Mouse (Mus musculus): ENCODE measurements at regions not wholly inside any gene's neighbourhood (a gene's known extent, or its start where the extent isn't known, plus 50 kb on each side); places are given as distances from the start of the nearest gene placed in this dataset.
A peak's percentile ranks its signal among the peaks of the same experiment; 100 is the strongest.

DNA sequence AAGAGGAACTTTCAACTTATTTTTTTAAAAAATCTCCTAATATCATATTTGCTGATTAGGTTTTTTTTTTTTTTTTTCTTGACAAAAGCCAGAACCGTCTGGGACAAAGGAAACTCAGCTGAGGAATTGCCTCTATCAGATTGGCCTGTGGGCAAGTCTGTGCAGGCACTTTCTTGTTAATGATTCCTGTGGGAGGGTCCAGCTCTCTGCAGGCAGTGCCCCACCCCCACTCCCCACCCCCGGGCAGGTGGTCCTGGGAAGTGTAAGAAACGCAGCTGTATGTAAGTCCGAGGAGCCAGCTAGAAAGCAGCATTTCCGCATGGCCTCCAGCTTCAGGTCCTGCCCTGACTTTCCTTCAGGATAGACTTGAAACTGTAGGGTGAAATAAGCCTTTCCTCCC, 377.7 kb downstream of the Sox2 start:
- H3K27me3 ChIP-seq (ENCODE audit: control insufficient read depth, insufficient read depth, low read length) = no peaks in the 10 kb centered on the region; the same call in 1 of the 2 replicates
- no peaks in the 10 kb centered on the region for H3K36me3 ChIP-seq (replicated peaks; ENCODE audit: control insufficient read depth, insufficient read depth)
- ATAC-seq (ENCODE audit: low FRiP score) = no peak
- H3K4me2 ChIP-seq (replicated peaks) = no peak overlapping the region
- no peak overlapping the region for H3K9ac ChIP-seq
- H3K4me1 ChIP-seq (replicated peaks; ENCODE audit: control insufficient read depth, insufficient read depth, low read length) = no peaks in the 10 kb centered on the region
- H3K27ac ChIP-seq = no peak overlapping the region
- no peaks in the 10 kb centered on the region for H3K9me3 ChIP-seq (ENCODE audit: control insufficient read depth, low read length)
- no peak for DNase-seq (ENCODE audit: low spot score)
- no peak overlapping the region for H3K4me3 ChIP-seq (replicated peaks; ENCODE audit: low read length)
- WGBS = 8% methylated on average over 5 of the region's 5 CpGs

DNA sequence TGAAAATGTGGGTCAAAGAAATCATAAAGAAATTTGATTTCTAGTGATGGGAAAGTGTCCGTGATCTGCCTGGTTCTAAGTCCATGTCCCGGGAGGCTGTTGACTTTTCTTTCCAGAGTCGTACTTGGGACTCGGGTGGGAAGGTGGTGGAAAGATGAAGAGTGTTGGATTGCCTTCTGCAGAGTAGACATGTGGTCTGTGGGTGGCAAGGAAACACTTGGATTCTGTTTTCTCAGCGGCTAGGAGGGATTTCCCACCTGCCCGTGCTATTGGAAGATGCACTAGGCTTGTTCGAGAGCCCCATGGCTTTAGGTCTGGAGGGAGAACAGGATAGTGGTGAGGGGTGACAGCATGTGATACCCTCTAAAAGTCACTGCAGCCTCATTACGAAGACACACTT, 379.7 kb downstream of the Sox2 start:
- DNase-seq (ENCODE audit: low spot score) (no peak), ATAC-seq (ENCODE audit: low FRiP score) (no peak)
- Histone ChIP-seq H3K27ac (no peak overlapping the region), H3K27me3 (ENCODE audit: control insufficient read depth, insufficient read depth, low read length) (no peaks in the 10 kb centered on the region; the same call in 1 of the 2 replicates), H3K4me2 (replicated peaks) (no peak overlapping the region), H3K9me3 (ENCODE audit: control insufficient read depth, low read length) (no peaks in the 10 kb centered on the region), H3K4me1 (replicated peaks; ENCODE audit: control insufficient read depth, insufficient read depth, low read length) (no peaks in the 10 kb centered on the region), H3K9ac (no peak overlapping the region), H3K36me3 (replicated peaks; ENCODE audit: control insufficient read depth, insufficient read depth) (no peaks in the 10 kb centered on the region), H3K4me3 (replicated peaks; ENCODE audit: low read length) (no peak overlapping the region)
- WGBS = 93% methylated on average over 8 of the region's 8 CpGs

DNA sequence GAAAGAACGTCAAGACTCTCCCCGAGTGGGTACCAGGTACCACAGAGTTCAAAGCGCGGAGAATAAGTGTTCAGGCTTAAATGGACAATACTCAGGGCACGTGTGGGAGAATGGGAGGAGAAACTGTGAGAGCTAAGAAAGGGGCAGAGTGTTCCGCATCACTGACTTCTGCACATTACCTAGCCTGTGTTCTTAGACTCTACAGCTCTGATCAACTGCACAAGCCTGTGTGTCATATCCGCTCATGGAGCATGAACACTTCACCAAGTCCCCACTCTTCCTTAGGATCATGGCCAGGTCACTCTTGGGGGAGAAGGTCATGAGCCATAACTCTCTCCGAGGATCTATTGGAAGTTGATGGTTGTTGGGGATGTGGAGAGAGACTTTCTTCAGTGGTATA, 383.4 kb downstream of the Sox2 start:
- H3K9me3 ChIP-seq (ENCODE audit: control insufficient read depth, low read length) = no peaks in the 10 kb centered on the region
- 76% methylated on average over 8 of the region's 8 CpGs for WGBS

DNA sequence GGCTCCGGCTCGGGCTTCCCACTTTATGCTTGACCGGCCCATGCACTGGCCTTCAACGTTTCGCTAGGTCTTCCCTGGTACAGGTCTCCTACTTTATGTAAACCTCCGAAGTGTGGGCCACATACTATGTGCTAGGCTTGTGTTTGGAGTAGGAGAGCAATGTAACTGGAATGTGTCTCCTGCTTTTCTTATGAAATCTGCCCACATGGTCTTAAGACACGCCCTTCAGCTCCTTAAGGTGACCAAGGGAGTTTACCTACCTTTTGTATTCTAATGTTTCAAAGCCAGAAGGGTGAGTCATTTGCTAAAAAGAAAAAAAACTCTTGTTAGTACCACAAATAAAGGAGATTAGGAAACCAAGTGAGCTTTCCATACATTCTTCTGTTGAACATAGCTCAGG, 385.0 kb downstream of the Sox2 start:
- Histone ChIP-seq H3K4me3 (replicated peaks; ENCODE audit: low read length) (no peak overlapping the region), H3K4me2 (replicated peaks) (no peak overlapping the region), H3K36me3 (replicated peaks; ENCODE audit: control insufficient read depth, insufficient read depth) (no peaks in the 10 kb centered on the region), H3K4me1 (replicated peaks; ENCODE audit: control insufficient read depth, insufficient read depth, low read length) (no peaks in the 10 kb centered on the region), H3K27ac (no peak overlapping the region), H3K27me3 (ENCODE audit: control insufficient read depth, insufficient read depth, low read length) (no peaks in the 10 kb centered on the region), H3K9ac (no peak overlapping the region), H3K9me3 (ENCODE audit: control insufficient read depth, low read length) (no peaks in the 10 kb centered on the region)
- DNase-seq (ENCODE audit: low spot score) (no peak), ATAC-seq (ENCODE audit: low FRiP score) (no peak)
- WGBS = 91% methylated on average over 7 of the region's 7 CpGs

More for the DNA sequence above, 383.4 kb downstream of the Sox2 start:
- ATAC-seq (ENCODE audit: low FRiP score) = no peak
- no peaks in the 10 kb centered on the region for H3K36me3 ChIP-seq (replicated peaks; ENCODE audit: control insufficient read depth, insufficient read depth)
- no peak overlapping the region for H3K4me2 ChIP-seq (replicated peaks)
- no peak overlapping the region for H3K4me3 ChIP-seq (replicated peaks; ENCODE audit: low read length)
- H3K4me1 ChIP-seq (replicated peaks; ENCODE audit: control insufficient read depth, insufficient read depth, low read length) = no peaks in the 10 kb centered on the region
- H3K27ac ChIP-seq = no peak overlapping the region
- H3K27me3 ChIP-seq (ENCODE audit: control insufficient read depth, insufficient read depth, low read length) = no peaks in the 10 kb centered on the region
- H3K9ac ChIP-seq = no peak overlapping the region
- DNase-seq (ENCODE audit: low spot score) = no peak

DNA sequence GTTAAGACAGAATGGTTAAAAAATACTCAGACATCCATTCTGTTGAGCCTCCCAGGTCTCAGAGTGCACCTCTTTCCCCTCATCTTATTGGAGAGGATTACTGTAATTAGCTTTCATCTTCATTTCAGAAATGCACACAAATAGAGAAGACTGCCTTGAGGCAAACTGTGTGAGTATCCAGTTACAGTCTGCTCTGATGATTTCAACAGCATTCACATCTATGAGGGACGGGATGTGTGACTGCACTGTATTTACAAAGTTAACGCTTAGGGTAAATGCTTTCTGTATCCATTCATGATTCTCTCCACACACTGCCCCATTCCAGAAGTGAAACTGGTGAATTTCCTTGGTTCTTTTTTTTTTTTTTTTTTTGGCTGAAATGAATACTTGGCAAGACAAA, 393.5 kb downstream of the Sox2 start:
- 74% methylated on average over 2 of the region's 2 CpGs for WGBS
- Histone ChIP-seq H3K36me3 (replicated peaks; ENCODE audit: control insufficient read depth, insufficient read depth) (no peaks in the 10 kb centered on the region), H3K9me3 (ENCODE audit: control insufficient read depth, low read length) (no peaks in the 10 kb centered on the region), H3K4me1 (replicated peaks; ENCODE audit: control insufficient read depth, insufficient read depth, low read length) (no peaks in the 10 kb centered on the region), H3K27me3 (ENCODE audit: control insufficient read depth, insufficient read depth, low read length) (no peaks in the 10 kb centered on the region), H3K4me2 (replicated peaks) (no peak overlapping the region), H3K27ac (no peak overlapping the region), H3K9ac (no peak overlapping the region), H3K4me3 (replicated peaks; ENCODE audit: low read length) (no peak overlapping the region)
- no peak for DNase-seq (ENCODE audit: low spot score)
- ATAC-seq (ENCODE audit: low FRiP score) = no peak

DNA sequence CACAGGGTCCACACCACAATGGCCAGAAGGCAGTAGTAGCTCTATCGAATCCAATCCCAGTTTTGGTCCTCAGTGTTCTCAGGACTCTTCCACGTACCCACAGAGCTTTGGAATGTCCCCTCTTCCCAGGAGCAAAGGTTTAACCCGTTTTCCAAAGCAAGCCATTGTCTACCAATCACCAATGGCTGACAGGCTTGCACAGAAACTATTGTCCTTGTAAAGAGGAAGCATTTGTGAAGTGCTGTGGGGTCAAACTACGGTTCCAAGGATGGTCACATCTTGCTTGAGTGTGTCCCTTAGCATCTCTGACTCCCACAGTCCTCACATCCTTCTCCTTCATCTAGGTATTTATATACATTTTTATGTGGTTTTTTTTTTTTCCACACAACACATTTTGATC, 409.2 kb downstream of the Sox2 start:
- H3K27ac ChIP-seq = no peak overlapping the region
- no peaks in the 10 kb centered on the region for H3K36me3 ChIP-seq (replicated peaks; ENCODE audit: control insufficient read depth, insufficient read depth)
- H3K4me2 ChIP-seq (replicated peaks) = no peak overlapping the region
- no peak overlapping the region for H3K4me3 ChIP-seq (replicated peaks; ENCODE audit: low read length)
- no peak for ATAC-seq (ENCODE audit: low FRiP score)
- 9% methylated on average over 4 of the region's 4 CpGs for WGBS
- H3K4me1 ChIP-seq (replicated peaks; ENCODE audit: control insufficient read depth, insufficient read depth, low read length) = 0 out of 2 replicates have a peak, but pooled peaks cover 4% of the 10 kb centered on the region
- no peak overlapping the region for H3K9ac ChIP-seq
- H3K27me3 ChIP-seq (ENCODE audit: control insufficient read depth, insufficient read depth, low read length) = no peaks in the 10 kb centered on the region
- H3K9me3 ChIP-seq (ENCODE audit: control insufficient read depth, low read length) = no peaks in the 10 kb centered on the region
- DNase-seq (ENCODE audit: low spot score) = no peak

DNA sequence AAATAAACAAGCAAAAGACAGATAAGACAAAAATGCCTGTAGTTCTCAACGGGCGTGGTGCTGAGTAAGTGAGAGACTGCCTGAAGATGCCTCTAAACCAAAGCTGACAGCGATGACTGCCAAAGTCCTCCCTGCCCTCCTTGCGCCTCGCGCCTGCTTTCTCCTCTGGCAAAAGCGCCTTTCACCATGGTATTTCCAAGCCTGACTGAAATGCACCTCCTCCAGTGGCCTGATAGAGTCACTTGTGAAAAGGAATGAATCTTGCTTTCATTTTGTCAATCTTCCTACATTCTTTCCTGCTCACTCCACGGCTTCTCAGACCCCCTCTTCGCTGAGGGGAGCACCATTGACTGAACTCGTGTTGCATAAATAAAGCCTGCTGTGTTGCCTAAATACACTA, 409.8 kb downstream of the Sox2 start:
- Histone ChIP-seq H3K36me3 (replicated peaks; ENCODE audit: control insufficient read depth, insufficient read depth) (no peaks in the 10 kb centered on the region), H3K27ac (no peak overlapping the region), H3K4me3 (replicated peaks; ENCODE audit: low read length) (no peak overlapping the region), H3K9me3 (ENCODE audit: control insufficient read depth, low read length) (no peaks in the 10 kb centered on the region), H3K4me1 (replicated peaks; ENCODE audit: control insufficient read depth, insufficient read depth, low read length) (0 out of 2 replicates have a peak, but pooled peaks cover 4% of the 10 kb centered on the region), H3K4me2 (replicated peaks) (peak overlapping the region; percentile 30), H3K27me3 (ENCODE audit: control insufficient read depth, insufficient read depth, low read length) (no peaks in the 10 kb centered on the region), H3K9ac (no peak overlapping the region)
- ATAC-seq (ENCODE audit: low FRiP score) (no peak), DNase-seq (ENCODE audit: low spot score) (no peak)
- WGBS = 15% methylated on average over 10 of the region's 10 CpGs

DNA sequence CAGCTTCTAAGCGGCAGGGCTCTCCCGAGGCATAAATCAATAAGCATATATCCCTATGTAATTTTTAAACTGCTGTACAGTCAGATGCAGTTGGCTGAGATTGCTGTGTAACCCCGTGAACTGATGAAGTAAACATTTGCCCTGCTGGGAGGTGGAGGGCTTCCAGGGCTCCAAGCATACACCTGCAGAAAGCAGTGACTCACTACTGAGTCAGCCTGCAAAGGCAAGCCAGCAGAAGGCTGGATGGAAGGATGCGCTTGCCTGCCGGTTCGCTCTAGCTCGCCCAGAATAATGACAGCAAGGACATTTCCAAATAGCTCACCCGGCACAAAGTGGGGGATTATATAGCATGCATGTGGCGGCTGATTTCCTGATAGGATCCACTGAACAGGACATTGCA, 416.6 kb downstream of the Sox2 start:
- DNase-seq (ENCODE audit: low spot score) = no peak
- no peak overlapping the region for H3K4me3 ChIP-seq (replicated peaks; ENCODE audit: low read length)
- H3K4me2 ChIP-seq (replicated peaks) = no peak overlapping the region
- WGBS = 56% methylated on average over 9 of the region's 9 CpGs
- H3K36me3 ChIP-seq (replicated peaks; ENCODE audit: control insufficient read depth, insufficient read depth) = no peaks in the 10 kb centered on the region
- no peak overlapping the region for H3K9ac ChIP-seq
- no peaks in the 10 kb centered on the region for H3K9me3 ChIP-seq (ENCODE audit: control insufficient read depth, low read length)
- ATAC-seq (ENCODE audit: low FRiP score) = no peak
- H3K4me1 ChIP-seq (replicated peaks; ENCODE audit: control insufficient read depth, insufficient read depth, low read length) = no peaks in the 10 kb centered on the region
- no peaks in the 10 kb centered on the region for H3K27me3 ChIP-seq (ENCODE audit: control insufficient read depth, insufficient read depth, low read length)
- H3K27ac ChIP-seq = no peak overlapping the region

DNA sequence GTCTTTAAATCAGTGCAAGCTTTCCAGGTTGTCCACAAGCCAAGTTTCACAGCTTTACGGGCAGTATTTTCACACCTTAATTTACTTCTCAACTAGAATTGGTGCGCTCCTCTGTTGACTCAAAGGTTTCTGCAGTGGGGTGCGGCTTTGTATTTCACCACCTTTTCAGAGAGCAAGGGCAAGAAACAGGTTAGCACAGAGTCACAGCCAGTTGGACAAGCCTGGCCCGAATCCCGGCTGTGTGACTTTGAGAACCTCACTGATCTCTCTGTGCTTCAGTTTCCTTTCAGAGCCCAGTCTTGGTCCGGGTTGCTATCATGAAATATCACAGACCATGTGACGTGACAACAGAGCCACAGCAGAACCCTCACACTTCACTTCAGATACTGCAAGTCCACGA, 418.4 kb downstream of the Sox2 start:
- H3K36me3 ChIP-seq (replicated peaks; ENCODE audit: control insufficient read depth, insufficient read depth) = no peaks in the 10 kb centered on the region
- no peak overlapping the region for H3K4me2 ChIP-seq (replicated peaks)
- H3K9ac ChIP-seq = no peak overlapping the region
- H3K27ac ChIP-seq = no peak overlapping the region
- H3K9me3 ChIP-seq (ENCODE audit: control insufficient read depth, low read length) = no peaks in the 10 kb centered on the region
- DNase-seq (ENCODE audit: low spot score) (no peak), ATAC-seq (ENCODE audit: low FRiP score) (no peak)
- no peaks in the 10 kb centered on the region for H3K4me1 ChIP-seq (replicated peaks; ENCODE audit: control insufficient read depth, insufficient read depth, low read length)
- H3K27me3 ChIP-seq (ENCODE audit: control insufficient read depth, insufficient read depth, low read length) = no peaks in the 10 kb centered on the region
- no peak overlapping the region for H3K4me3 ChIP-seq (replicated peaks; ENCODE audit: low read length)
- 95% methylated on average over 8 of the region's 8 CpGs for WGBS

DNA sequence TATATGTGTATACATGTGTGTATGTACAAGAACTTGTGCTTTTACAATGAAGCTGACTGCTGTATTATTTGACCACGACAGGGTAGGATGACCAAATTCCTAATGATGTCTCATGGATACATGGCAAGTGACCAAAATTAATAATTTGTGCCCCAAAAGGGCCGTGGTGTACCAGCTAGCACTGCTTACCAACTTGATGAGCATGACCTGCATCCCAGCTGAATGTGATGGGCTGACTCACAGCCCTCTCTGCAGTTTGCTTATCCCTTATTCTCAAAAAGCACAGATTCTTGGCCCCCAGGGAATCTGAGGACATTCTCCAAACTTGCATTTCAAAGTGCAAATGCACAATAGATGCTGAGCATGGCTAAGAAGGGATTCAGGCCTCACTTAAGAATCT, 420.8 kb downstream of the Sox2 start:
- 80% methylated on average over 2 of the region's 2 CpGs for WGBS
- DNase-seq (ENCODE audit: low spot score) (no peak), ATAC-seq (ENCODE audit: low FRiP score) (no peak)
- Histone ChIP-seq H3K27ac (no peak overlapping the region), H3K4me2 (replicated peaks) (no peak overlapping the region), H3K36me3 (replicated peaks; ENCODE audit: control insufficient read depth, insufficient read depth) (no peaks in the 10 kb centered on the region), H3K27me3 (ENCODE audit: control insufficient read depth, insufficient read depth, low read length) (no peaks in the 10 kb centered on the region), H3K4me1 (replicated peaks; ENCODE audit: control insufficient read depth, insufficient read depth, low read length) (no peaks in the 10 kb centered on the region), H3K9me3 (ENCODE audit: control insufficient read depth, low read length) (no peaks in the 10 kb centered on the region), H3K9ac (no peak overlapping the region), H3K4me3 (replicated peaks; ENCODE audit: low read length) (no peak overlapping the region)
